Mouse (Mus musculus): Measurements from ENCODE around the gene Mnx1.

GRCm38 (mm10) chr5:29507013-29507412, 28.7 kb upstream of the Mnx1 start:
- TF ChIP-seq KAT2A (IDR thresholded peaks at IDR 0.05; ENCODE audit: insufficient replicate concordance, low read length) (no peak), UBTF (IDR thresholded peaks at IDR 0.05; ENCODE audit: low read depth, low read length) (no peak), MAFK (IDR thresholded peaks at IDR 0.05; ENCODE audit: insufficient replicate concordance, low read length) (no peak), CTCF (conservative IDR thresholded peaks at IDR 0.05 in 1 of 2, IDR thresholded peaks at IDR 0.05 in 1 of 2; ENCODE audit: low read depth in 2 of 2, low read length in 2 of 2) (no peak)

Measured in CH12.LX (cell line).